Mouse (Mus musculus): ENCODE measurements around the gene Slc11a1.

DNA sequence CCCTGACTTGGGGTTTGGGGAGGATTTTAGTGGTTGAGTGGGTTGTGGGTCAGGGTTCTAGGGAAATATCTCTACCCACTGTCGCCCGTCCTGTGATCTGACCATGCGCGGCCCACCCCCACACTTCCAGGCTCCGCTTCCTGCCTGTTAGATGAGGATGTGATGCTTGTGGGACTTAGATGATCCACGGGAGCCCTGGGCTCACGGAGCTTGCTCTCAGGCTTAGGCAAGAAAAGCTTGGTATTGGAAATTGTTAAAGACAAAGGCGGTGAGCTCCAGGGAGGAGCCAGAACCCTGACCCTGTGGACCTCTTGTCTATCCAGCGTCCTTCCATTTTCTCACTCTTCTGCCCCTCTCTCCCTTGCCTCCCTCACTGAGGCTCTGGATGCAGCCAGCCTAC is 35.1 kb upstream of the Slc11a1 start:
- TF ChIP-seq CTCF (IDR thresholded peaks at IDR 0.05; ENCODE audit: low read depth) (no peak), EP300 (IDR thresholded peaks at IDR 0.05; ENCODE audit: low read depth) (no peak)

Measured in heart, postnatal 0 days (tissue).